Mouse (Mus musculus) kidney, postnatal 10 days (tissue): ENCODE results near the gene Cetn4.

Experiments used
- DNase-seq: peaks from one replicate; pipeline ENCODE4 v3.0.0; 2021; ENCODE audit warnings: mixed read lengths

The Cetn4 gene

GRCm38 (mm10) chr3:37299470-37299869 is 13.0 kb downstream of the Cetn4 start:
- DNase-seq: no peak

DNA sequence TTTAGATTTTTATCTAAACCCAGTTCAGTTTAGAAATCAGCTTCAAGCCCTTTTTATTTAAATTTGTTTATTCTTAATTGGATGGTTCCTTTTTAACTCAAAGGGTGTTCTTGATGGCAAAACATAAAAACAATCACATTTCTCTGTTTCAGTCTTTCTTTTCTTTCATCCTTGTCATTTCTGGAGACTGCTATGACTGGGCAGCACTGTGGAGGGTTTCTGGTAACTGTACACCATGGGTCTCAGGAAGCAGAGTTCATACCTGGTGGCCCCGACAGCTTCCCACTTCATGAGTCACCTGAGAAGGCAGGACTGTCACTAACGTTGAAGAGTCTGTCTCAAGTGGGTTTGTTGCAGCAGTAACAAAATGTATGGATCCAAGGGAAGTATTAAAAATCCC is 19.9 kb downstream of the Cetn4 start:
- DNase-seq: no peak

- DNase-seq: no peak
These were observed 20.6 kb downstream of the Cetn4 start for GRCm38 (mm10) chr3:37291929-37292328.

DNA sequence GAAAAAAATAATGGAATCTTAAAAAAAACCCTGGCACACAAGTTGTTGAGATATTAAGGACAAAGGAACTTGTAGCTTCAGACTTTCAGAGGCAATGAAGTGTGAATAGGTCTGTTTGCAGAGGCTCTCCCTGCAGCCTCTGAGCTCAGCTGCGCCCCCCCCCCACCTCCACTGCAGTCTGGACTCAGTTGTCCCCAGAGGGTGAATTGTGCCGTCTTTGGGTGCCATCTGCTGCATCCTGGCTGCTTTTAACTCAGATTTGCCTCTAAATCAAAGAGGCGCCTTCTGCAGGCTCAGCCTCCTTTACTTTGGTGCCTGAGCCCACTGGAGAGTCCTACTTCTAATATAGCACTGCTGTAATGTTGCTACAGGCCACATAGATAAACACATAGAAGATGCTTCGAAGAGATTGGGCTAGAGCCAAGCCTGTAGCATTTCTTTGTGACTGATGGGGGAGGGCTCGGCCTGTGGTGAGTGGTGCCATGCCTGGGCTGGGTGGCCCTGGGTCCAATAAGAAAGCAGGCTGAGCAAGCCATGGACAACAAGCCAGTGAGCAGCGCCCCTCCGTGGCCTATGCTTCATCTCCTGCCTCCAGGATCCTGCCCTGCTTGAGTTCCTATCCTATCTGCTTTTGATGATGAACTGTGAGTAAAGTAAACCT is 21.5 kb downstream of the Cetn4 start:
- no peak for DNase-seq

DNA sequence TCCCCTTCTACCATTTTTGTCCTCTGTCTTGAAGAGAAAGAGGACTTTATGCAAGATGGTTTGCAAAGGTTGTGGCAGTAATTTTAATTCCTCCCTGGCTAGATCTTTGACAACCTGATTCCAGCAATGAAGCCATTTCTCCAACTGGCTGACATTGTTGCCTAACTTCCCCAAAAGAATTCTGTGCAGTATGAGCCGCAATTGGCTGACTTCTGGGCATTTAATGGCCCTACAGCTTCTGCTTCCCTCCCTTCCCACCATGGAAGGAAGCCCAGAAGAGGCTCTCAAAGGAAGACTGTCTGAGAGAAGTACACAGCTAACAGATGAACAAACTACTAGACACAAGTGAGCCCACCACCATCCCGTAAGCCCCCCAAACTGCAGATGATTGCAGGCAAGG is 23.3 kb downstream of the Cetn4 start:
- DNase-seq: no peak

DNA sequence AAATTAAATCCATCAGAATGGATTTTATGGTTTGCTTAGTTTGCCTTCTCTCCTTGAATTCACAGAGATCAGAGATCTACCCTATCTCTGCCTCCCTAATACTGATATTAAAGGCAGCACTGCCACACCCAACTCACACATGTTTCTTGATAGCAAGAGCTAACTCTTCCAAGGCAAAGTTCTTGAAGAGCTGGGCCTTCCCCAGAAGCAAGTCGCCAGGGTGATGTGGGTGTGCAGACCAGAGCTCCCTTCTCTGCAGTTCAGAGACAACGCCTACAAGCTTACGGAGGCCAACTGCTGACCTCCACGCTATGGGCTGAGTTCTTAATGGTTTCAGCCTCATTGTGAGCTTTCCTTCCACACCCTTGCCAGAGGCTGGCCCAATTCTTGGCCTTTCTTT is 29.3 kb downstream of the Cetn4 start:
- DNase-seq: no peak

DNA sequence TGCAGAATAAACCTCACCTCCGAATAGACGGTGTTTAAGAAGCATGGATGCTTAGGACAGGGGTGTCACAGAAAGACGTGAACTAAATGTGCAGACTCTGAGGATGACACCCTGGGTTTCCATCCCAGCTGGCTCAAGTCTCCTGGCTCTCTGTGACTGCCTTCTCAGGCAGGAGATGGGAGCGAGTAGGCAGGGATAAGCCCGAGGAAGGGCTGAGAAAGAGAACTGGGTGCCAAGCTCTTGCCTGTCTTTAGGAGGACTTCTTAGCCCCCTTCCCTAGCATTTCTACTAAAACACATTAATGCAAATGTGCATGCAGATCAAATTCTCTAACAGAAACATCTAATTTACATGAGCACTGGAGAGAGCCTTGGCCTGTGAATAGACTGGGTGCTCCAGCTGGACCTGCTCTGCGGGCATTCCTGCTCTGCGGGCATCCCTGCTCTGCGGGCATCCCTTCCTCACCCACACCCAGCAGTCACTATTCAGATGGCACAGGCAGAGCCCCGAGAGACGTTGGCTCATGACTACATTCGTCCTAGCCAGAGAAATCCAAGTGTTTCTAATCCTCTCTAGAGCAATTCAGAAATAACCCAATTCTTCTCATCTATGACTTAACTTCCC is 30.1 kb downstream of the Cetn4 start:
- no peak for DNase-seq

- no peak for DNase-seq
These were observed 31.6 kb downstream of the Cetn4 start for GRCm38 (mm10) chr3:37280871-37281270.

GRCm38 (mm10) chr3:37280221-37280620 is 32.3 kb downstream of the Cetn4 start:
- DNase-seq: no peak

DNA sequence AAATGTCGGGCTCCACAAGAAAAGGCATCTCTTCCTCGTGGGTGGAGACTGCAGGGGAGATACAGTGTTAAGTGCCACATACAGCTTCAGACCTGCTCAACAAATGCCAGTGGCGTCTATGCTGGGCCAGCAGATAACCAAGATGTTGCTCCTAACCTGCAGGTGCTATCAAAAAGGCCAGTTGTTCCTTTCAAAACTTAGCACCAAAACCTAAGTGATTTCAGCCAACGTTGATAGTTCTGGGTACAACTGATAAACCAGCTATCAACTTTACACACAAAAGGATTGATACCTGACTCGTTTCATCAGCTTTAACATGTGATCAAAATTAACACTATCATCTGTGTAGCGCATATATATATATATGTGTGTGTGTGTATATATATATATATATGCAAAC is 37.8 kb downstream of the Cetn4 start:
- DNase-seq: no peak

- DNase-seq: no peak
These were observed 39.4 kb downstream of the Cetn4 start for GRCm38 (mm10) chr3:37273092-37273491.

DNA sequence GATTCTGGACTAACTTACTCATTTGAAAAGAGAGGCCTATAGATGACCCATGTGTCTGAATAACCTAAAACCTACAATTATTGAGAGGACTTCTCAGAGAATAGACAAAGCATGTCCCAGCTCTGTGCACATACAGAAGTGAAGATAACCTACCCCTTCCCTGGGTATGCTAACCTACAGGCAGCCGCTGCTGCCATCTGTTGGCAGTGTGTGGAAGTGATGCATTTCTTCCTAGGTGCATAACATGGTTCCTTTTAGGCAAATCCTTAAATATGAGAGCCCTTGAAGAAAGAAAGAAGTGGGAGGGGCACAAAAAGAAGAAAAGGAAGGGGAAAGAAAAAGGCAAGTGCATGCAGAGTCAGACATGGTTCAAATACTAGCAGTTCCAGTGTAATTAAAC is 41.3 kb downstream of the Cetn4 start:
- DNase-seq: peak; percentile 76

DNA sequence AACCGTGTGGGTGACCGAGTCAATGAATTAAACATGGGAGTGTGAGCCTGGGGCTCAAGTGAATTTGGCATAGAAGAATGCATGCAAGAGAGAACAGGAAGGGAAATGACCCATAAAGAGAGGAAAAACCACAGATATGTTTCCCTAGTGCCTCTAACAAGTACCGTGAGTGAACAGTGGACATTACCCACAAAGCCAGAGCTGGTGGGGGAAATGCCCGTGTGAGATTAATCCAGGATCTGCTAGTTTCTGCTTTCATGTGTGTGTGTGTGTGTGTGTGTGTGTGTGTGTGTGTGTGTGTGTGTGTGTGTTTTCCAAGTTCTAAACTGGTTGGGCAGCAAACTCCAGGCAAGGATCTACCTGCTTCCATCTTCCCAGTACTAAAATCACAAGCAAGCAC is 42.6 kb downstream of the Cetn4 start:
- DNase-seq: no peak

DNA sequence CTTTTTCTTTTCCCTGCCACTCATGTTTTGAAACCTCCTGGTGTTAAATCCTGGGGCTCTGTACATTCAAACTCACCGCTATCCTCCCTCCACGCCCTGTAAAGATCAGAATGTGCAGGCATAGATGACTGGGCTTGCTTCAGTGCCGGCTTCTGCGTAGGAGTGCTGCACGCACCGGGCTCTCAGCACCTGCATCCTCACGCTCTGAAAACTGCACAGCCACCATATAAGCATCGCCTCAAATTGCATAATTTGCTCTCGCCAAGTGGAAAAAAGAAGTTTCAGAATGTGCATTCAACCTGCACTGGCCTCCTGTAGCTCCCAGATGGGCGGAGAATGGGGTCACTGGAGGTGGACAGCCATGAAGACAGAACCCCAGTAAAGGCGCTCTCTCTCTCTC is 44.2 kb downstream of the Cetn4 start:
- no peak for DNase-seq

DNA sequence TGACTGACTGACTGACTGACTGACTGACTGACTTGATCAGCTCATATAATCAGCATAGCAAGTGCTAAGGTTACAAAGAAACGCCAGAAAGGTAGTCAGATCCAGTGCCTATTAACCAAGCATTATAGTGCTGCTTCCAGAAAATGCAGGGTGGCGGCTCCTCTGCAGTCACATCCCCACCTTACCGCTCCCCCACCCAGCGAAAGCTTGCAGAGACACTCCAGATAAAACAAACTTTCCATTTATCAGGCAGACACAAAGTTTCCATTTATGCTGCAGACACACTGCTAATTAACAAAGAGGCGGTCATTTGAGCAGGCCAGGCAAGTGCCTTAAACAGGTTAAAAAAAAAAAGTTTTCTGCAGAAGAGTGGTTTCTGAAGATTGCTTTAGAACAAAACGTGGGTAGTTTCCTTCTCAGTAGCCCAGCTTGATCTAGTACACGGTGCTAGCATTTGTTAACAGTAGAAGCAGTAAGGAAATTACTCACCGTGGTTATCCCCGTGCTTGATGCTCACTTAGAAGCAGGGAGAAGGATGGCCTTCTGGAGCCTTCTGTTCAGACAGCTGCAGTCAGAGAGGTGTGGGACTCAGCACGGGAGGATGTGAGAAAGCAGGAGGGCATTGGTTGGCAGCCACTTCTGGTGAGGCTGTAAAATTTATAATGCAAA is 53.0 kb downstream of the Cetn4 start:
- DNase-seq: no peak

DNA sequence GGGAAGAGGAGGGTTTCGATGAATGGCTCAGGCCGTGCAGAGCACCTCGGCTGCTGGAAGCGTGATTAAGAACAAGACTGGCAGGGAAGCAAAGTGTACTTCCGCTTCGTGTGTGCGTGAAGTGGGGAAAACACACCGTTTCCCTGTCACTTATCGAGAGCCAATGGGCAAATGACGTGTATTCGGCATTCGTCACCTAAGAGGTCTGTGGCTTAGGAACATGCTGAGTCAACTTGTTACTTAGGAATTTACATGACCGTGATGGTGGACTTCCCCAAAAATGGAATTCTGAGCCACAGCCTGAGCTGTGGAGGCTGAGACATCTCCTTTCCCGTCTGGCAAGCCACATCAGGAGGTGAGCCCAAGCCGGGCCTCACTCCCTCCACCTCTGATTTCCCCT is 54.7 kb downstream of the Cetn4 start:
- no peak for DNase-seq
